Mouse (Mus musculus) midbrain, embryonic 16.5 days (tissue): ENCODE measurements around the gene Th. TPM values are rescaled to one million over a fixed set of nuclear protein-coding genes. Genes with fewer than 3 reads are reported as not detected.

Experiments used
- ATAC-seq: fragments of 200-750 bp; cut with Nextera tagmentation; 2 replicates; pipeline ENCODE4 v1.8.0; 2017; ENCODE audit warnings: moderate TSS enrichment
- H3K27ac ChIP-seq: fragments of 300-500 bp; sonication (generic); 2 replicates; pipeline ENCODE4 v1.5.1; 2014; ENCODE audit warnings: mild to moderate bottlenecking, low read length, mixed read lengths
- H3K27me3 ChIP-seq: fragments of 300-500 bp; sonication (generic); 2 replicates; pipeline ENCODE4 v1.6.1; 2014; ENCODE audit warnings: low read depth, low read length, mixed read lengths; ENCODE audit not compliant: control insufficient read depth, insufficient read depth
- H3K36me3 ChIP-seq: fragments of 300-500 bp; sonication (generic); 2 replicates; pipeline ENCODE4 v1.6.1; 2014; ENCODE audit warnings: mild to moderate bottlenecking, low read length, moderate library complexity, mixed read lengths; ENCODE audit not compliant: control insufficient read depth, insufficient read depth
- H3K4me1 ChIP-seq: fragments of 300-500 bp; sonication (generic); 2 replicates; pipeline ENCODE4 v1.6.1; 2014; ENCODE audit warnings: mild to moderate bottlenecking, low read length, mixed read lengths; ENCODE audit not compliant: control insufficient read depth, insufficient read depth
- H3K4me2 ChIP-seq: fragments of 300-500 bp; sonication (generic); 2 replicates; pipeline ENCODE4 v1.6.1; 2014; ENCODE audit warnings: mild to moderate bottlenecking, low read length, mixed read lengths
- H3K4me3 ChIP-seq: fragments of 300-500 bp; sonication (generic); 2 replicates; pipeline ENCODE4 v1.5.1; 2014; ENCODE audit warnings: low read depth, mild to moderate bottlenecking, low read length, moderate library complexity, mixed read lengths
- H3K9ac ChIP-seq: fragments of 300-500 bp; sonication (generic); 2 replicates; pipeline ENCODE4 v1.6.1; 2014; ENCODE audit warnings: low read depth, low read length, mixed read lengths
- H3K9me3 ChIP-seq: fragments of 300-500 bp; sonication (generic); replicated peaks from 2 replicates; pipeline ENCODE4 v1.6.1; 2014; ENCODE audit warnings: mild to moderate bottlenecking, low read length, mixed read lengths; ENCODE audit not compliant: control insufficient read depth, poor library complexity, severe bottlenecking
- WGBS: fragments of 180-500 bp; shearing (Covaris S2); extraction: QIAGEN DNeasy Blood & Tissue Kit; methylation state at CpG from one replicate; pipeline ENCODE4 v1.1.7; 2014; 5-methylcytosine and 5-hydroxymethylcytosine counted together
- polyA plus RNA-seq: library from polyadenylated mRNA; unstranded; fragments of >200 nt; fragmentation: Nextera tagmentation; extraction: Ambion mirVana; gene quantifications from 2 replicates; pipeline ENCODE4 v1.2.1, GENCODE M21; 2015

The Th gene
- polyA plus RNA-seq: 17.8 and 28.7 TPM in 2 replicates

DNA sequence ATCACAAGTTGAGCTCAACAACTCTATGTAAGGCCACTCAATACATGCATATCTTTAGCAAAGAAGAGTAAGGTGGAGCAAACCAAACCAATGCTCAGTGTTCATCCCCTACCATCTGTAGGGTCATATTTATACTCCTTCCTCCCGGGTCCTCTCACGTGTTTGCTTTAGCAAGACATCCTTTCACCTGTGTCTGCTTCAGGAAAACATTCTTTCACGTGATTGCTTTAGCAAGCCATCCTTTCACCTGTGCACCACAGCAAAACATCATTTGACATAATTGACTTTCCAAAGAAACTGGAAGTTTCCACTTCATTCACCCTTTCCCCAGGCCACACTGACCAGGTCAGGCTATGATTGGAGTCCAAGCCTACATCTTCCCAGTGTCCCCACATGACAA is at the start of gene Th:
Th (minus strand) TSS at position 101 of the 400 bp plus-strand sequence.
- ATAC-seq: no peak

DNA sequence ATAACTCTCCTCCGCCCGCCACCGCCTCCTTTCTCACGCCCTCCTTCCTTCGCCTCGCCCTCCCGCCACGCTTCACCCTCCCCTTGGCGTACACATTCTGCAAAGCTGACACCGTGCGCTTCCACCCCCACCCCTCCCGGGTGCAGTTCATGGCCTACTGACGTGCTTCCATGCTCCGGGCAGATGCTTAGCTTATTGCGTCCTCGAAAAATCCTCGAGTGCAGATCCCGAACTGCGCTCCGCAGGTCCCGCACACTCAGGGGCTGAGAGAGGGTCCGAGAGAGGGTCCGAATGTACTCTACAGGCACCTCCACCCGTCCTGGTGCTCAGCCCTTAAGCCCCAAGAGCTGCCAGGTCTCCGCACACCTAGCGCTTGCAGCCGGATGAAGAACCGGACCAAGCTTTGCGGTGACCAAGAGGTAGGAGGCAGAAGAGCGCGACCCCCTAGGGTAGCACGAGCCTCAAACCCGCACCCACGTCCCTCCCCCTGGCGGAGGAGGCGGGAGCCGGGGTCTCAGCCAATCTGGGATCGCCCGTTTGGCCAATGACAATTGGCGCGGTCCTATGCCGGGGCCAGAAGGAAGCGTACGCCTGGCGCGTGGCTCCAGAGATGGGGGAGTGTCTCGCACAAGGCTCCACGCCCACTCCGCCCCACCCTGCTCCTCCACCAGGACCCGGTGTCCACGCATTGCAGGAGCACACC is 38.0 kb upstream of the Th start, which contains the start of gene Ascl2:
Ascl2 (minus strand) TSS at position 456 of the 703 bp plus-strand sequence.
- Histone ChIP-seq H3K27me3 (peaks cover 59% of the 10 kb centered on the region), H3K9me3 (no peaks in the 10 kb centered on the region), H3K27ac (no peak within 1 kb of the TSS), H3K4me3 (peak within 1 kb of the TSS; percentile 47), H3K9ac (peak within 1 kb of the TSS; percentile 61), H3K4me1 (peaks cover 20% of the 10 kb centered on the region), H3K36me3 (no peaks in the 10 kb centered on the region), H3K4me2 (peak within 1 kb of the TSS; percentile 90)
- WGBS: under 1% methylated on average over 51 of the region's 51 CpGs
- peak; percentile 54 for ATAC-seq

More for the DNA sequence above, at the start of gene Th:
- Histone ChIP-seq H3K4me3 (no peak within 1 kb of the TSS), H3K9ac (no peak within 1 kb of the TSS), H3K9me3 (no peaks in the 10 kb centered on the region), H3K27me3 (no peaks in the 10 kb centered on the region), H3K4me1 (no peaks in the 10 kb centered on the region), H3K4me2 (no peak within 1 kb of the TSS), H3K36me3 (no peaks in the 10 kb centered on the region), H3K27ac (no peak within 1 kb of the TSS)
- 86% methylated on average over 3 of the region's 3 CpGs for WGBS

- peaks cover 20% of the 10 kb centered on the region for H3K4me1 ChIP-seq
- H3K4me2 ChIP-seq: peak overlapping the region; percentile 90
- H3K27me3 ChIP-seq: peaks cover 59% of the 10 kb centered on the region
- ATAC-seq: peak; percentile 90
- no peak overlapping the region for H3K27ac ChIP-seq
- peak overlapping the region; percentile 47 for H3K4me3 ChIP-seq
- H3K9ac ChIP-seq: peak overlapping the region; percentile 61
- under 1% methylated on average over 90 of the region's 90 CpGs for WGBS
- no peaks in the 10 kb centered on the region for H3K36me3 ChIP-seq
- H3K9me3 ChIP-seq: no peaks in the 10 kb centered on the region
Measured at GRCm38 (mm10) chr7:142967884-142968808, 37.2 kb upstream of the Th start.

DNA sequence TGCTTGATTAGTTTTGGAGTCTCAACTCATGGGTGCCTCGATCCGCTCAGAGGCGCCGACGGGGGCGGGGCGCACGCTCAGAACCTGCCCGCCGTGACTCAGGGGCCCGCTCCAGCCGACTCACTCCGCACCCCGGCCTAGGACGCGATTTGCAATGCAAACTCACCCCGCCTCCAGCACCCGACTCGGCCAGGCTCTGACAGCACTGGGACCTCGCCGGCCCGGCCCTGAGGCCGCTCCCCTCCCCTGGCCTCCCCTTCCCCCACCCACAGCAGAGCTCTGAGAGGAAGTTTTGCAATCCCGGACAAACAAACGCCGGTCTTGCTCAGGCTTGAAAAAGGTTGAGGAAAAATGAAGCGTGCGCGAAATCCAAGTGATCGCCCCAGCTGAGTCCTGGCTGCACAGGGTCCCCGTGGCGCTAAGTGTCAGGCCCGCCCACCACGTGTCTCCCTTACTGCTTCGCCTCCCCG is 36.5 kb upstream of the Th start:
- peak overlapping the region; percentile 90 for H3K4me2 ChIP-seq
- no peak overlapping the region for H3K27ac ChIP-seq
- no peaks in the 10 kb centered on the region for H3K9me3 ChIP-seq
- H3K4me1 ChIP-seq: peaks cover 20% of the 10 kb centered on the region
- H3K27me3 ChIP-seq: peaks cover 59% of the 10 kb centered on the region
- ATAC-seq: no peak
- no peaks in the 10 kb centered on the region for H3K36me3 ChIP-seq
- H3K9ac ChIP-seq: peak overlapping the region; percentile 61
- under 1% methylated on average over 36 of the region's 36 CpGs for WGBS
- peak overlapping the region; percentile 47 for H3K4me3 ChIP-seq

GRCm38 (mm10) chr7:142959752-142960151 is 28.8 kb upstream of the Th start:
- Histone ChIP-seq H3K27me3 (no peaks in the 10 kb centered on the region), H3K4me3 (no peak overlapping the region), H3K27ac (no peak overlapping the region), H3K9me3 (no peaks in the 10 kb centered on the region), H3K9ac (no peak overlapping the region), H3K4me1 (no peaks in the 10 kb centered on the region), H3K36me3 (no peaks in the 10 kb centered on the region), H3K4me2 (no peak overlapping the region)
- ATAC-seq: no peak
- WGBS: 53% methylated on average over 4 of the region's 4 CpGs

DNA sequence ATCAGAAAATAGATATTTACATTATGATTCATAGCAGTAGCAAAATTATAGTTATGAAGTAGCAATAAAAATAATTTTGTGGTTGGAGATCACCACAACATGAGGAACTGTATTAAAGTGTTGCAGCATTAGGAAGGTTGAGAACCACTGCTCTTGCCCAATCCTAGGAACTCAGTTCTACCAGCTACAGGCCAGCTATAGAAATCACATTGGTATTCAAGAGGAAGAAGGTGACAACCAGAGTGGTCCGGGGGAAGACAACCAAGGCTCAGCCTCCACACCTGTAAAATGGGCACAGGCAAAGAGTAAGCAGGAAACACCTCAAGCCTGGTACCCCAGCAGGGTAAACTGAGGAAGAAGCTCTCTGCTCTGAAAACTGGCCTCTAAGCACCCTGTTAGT is 27.9 kb upstream of the Th start:
- Histone ChIP-seq H3K4me2 (no peak overlapping the region), H3K4me1 (no peaks in the 10 kb centered on the region), H3K27ac (no peak overlapping the region), H3K9ac (no peak overlapping the region), H3K36me3 (no peaks in the 10 kb centered on the region), H3K27me3 (no peaks in the 10 kb centered on the region), H3K4me3 (no peak overlapping the region), H3K9me3 (no peaks in the 10 kb centered on the region)
- ATAC-seq: no peak
- WGBS: 88% methylated on average over 1 of the region's 1 CpGs

DNA sequence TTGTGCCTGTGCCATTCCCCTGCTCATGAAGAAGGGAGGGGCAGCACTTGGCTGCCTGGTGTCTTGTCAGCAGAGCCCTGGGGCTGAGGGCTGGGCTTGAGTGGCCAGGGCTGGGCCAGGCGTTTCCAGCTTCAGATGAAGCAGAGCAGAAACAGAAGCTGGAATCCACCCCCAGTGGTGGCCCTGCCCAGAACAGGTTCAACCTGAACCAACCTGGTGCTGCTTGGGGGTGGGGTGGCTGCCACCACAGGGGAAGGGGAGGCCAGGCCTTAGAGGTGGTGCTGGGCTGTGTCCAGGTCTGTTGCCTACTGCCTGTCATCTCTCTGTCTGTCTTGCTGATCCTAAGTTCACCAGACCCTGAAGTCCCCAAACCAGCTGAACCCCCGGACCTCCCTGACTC is 25.1 kb upstream of the Th start:
- WGBS: 83% methylated on average over 2 of the region's 2 CpGs
- H3K36me3 ChIP-seq: no peaks in the 10 kb centered on the region
- no peak overlapping the region for H3K4me2 ChIP-seq
- H3K27ac ChIP-seq: no peak overlapping the region
- H3K9ac ChIP-seq: no peak overlapping the region
- no peak for ATAC-seq
- no peaks in the 10 kb centered on the region for H3K27me3 ChIP-seq
- no peak overlapping the region for H3K4me3 ChIP-seq
- no peaks in the 10 kb centered on the region for H3K9me3 ChIP-seq
- H3K4me1 ChIP-seq: no peaks in the 10 kb centered on the region

- Histone ChIP-seq H3K9me3 (no peaks in the 10 kb centered on the region), H3K27me3 (no peaks in the 10 kb centered on the region), H3K4me2 (no peak overlapping the region), H3K9ac (no peak overlapping the region), H3K36me3 (no peaks in the 10 kb centered on the region), H3K4me3 (no peak overlapping the region), H3K4me1 (no peaks in the 10 kb centered on the region), H3K27ac (no peak overlapping the region)
- ATAC-seq: no peak
- WGBS: 20% methylated on average over 1 of the region's 1 CpGs
Measured at GRCm38 (mm10) chr7:142949568-142949967, 18.6 kb upstream of the Th start.

- Histone ChIP-seq H3K4me2 (no peak overlapping the region), H3K4me3 (no peak overlapping the region), H3K27ac (no peak overlapping the region), H3K27me3 (no peaks in the 10 kb centered on the region), H3K9me3 (no peaks in the 10 kb centered on the region), H3K4me1 (no peaks in the 10 kb centered on the region), H3K36me3 (no peaks in the 10 kb centered on the region), H3K9ac (no peak overlapping the region)
- ATAC-seq: no peak
Measured at GRCm38 (mm10) chr7:142937631-142938030, 6.7 kb upstream of the Th start.
